Mouse (Mus musculus) erythroblast, embryonic 14.5 days (primary cell): ENCODE measurements around the gene Cntn5.

ENCODE experiments used
- GATA1 ChIP-seq: IDR thresholded peaks from 2 replicates; pipeline ENCODE4 v1.6.1; 2012; ENCODE audit warnings: low read length, inconsistent platforms, mixed read lengths
- TAL1 ChIP-seq: IDR thresholded peaks from 3 replicates; pipeline ENCODE4 v1.6.1; 2012; ENCODE audit warnings: low read length, inconsistent platforms, mixed read lengths

- no peak for TF ChIP-seq TAL1
- TF ChIP-seq GATA1, result no peak
Measured at GRCm38 (mm10) chr9:10226013-10226412, 678.6 kb downstream of the Cntn5 start.
